Mouse (Mus musculus) adrenal gland, postnatal 10 days (tissue): ENCODE data around the gene Prrt3. TPM values are rescaled to one million over a fixed set of nuclear protein-coding genes. Genes with fewer than 3 reads are reported as not detected.

Experiments
- DNase-seq: peaks from one replicate; pipeline ENCODE4 v3.0.0; 2021; ENCODE audit warnings: mixed read lengths
- microRNA-seq: library from miRNA; unstranded; fragments of <30 nt; microRNA quantifications from one replicate; pipeline ENCODE4 v1.2.0, GENCODE M21; 2021
- total RNA-seq, 2 experiments: library from RNA; stranded (reverse); gene quantifications; 2 replicates each; pipeline ENCODE4 v1.2.3; 2021

Prrt3 gene
- total RNA-seq, 2 experiments from 2014 or later: 0.30 to 0.55 TPM

- no peak for DNase-seq
These were observed 57.3 kb downstream of the Prrt3 start for GRCm38 (mm10) chr6:113444207-113444965.

Small RNA genes lying within 50 kb of the gene (microRNA-seq; reads per million reads assigned to microRNA genes)
- not detected for gene Gm23365

Other genes with a start within 250 kb of the Prrt3 start
- 1 to 10 TPM in 1 of 2 experiments, under 1 TPM in 1; 0.90 to 1.2 TPM for gene Cpne9, start 219.6 kb downstream of the Prrt3 start, total RNA-seq
- 10 to 100 TPM; 32.6 to 37.2 TPM for gene Brpf1, start 194.8 kb downstream of the Prrt3 start, total RNA-seq
- gene Ogg1, start 175.0 kb downstream of the Prrt3 start, total RNA-seq: 10 to 100 TPM; 11.9 to 12.0 TPM
- 10 to 100 TPM; 47.1 to 50.3 TPM for gene Camk1, start 157.9 kb downstream of the Prrt3 start, total RNA-seq
- gene Tada3, start 124.0 kb downstream of the Prrt3 start, total RNA-seq: 10 to 100 TPM; 30.5 to 37.1 TPM
- gene Arpc4, start 123.8 kb downstream of the Prrt3 start, total RNA-seq: 100 to 1,000 TPM; 181 to 183 TPM
- gene Ttll3, start 112.7 kb downstream of the Prrt3 start, total RNA-seq: 1 to 10 TPM; 1.8 to 4.3 TPM
- gene Rpusd3, start 82.6 kb downstream of the Prrt3 start, total RNA-seq: 10 to 100 TPM; 16.4 to 24.4 TPM
- 100 to 1,000 TPM; 397 to 418 TPM for gene Cidec, start 66.2 kb downstream of the Prrt3 start, total RNA-seq
- gene Jagn1, start 59.4 kb downstream of the Prrt3 start, total RNA-seq: 10 to 100 TPM; 47.6 to 48.4 TPM
- 1 to 10 TPM; 1.1 to 1.5 TPM for gene Il17re, start 43.4 kb downstream of the Prrt3 start, total RNA-seq
- 10 to 100 TPM; 22.6 to 25.0 TPM for gene Il17rc, start 30.5 kb downstream of the Prrt3 start, total RNA-seq
- 10 to 100 TPM; 35.8 to 43.1 TPM for gene Creld1, start 18.6 kb downstream of the Prrt3 start, total RNA-seq
- gene Emc3, start 29.7 kb upstream of the Prrt3 start, total RNA-seq: 10 to 100 TPM; 76.9 to 81.2 TPM
- gene Fancd2, start 29.8 kb upstream of the Prrt3 start, total RNA-seq: 1 to 10 TPM; 5.0 to 7.0 TPM
- not detected for gene Fancd2os, start 98.8 kb upstream of the Prrt3 start, total RNA-seq
- 100 to 1,000 TPM; 139 to 159 TPM for gene Brk1, start 102.8 kb upstream of the Prrt3 start, total RNA-seq
- 10 to 100 TPM; 24.7 to 26.3 TPM for gene Vhl, start 122.0 kb upstream of the Prrt3 start, total RNA-seq
- 10 to 100 TPM; 15.8 to 23.3 TPM for gene Irak2, start 136.5 kb upstream of the Prrt3 start, total RNA-seq
- 10 to 100 TPM; 53.5 to 58.7 TPM for gene Tatdn2, start 195.1 kb upstream of the Prrt3 start, total RNA-seq
- not detected for gene Ghrl, start 217.9 kb upstream of the Prrt3 start, total RNA-seq
- 100 to 1,000 TPM; 103 to 113 TPM for gene Sec13, start 238.8 kb upstream of the Prrt3 start, total RNA-seq